Mouse (Mus musculus) olfactory bulb, adult 2 months (tissue): ENCODE results near the gene Olfr1274-ps.

Experiments
- CTCF ChIP-seq: fragments of 200-500 bp; IDR thresholded peaks from 2 replicates; pipeline ENCODE4 v1.5.1; 2012; ENCODE audit warnings: low read depth, mild to moderate bottlenecking, low read length, moderate library complexity; ENCODE audit not compliant: insufficient read depth
- POLR2A ChIP-seq: fragments of 200-500 bp; IDR thresholded peaks from 2 replicates; pipeline ENCODE4 v1.6.1; 2012; ENCODE audit warnings: mild to moderate bottlenecking, low read depth, low read length, moderate library complexity; ENCODE audit not compliant: insufficient read depth

DNA sequence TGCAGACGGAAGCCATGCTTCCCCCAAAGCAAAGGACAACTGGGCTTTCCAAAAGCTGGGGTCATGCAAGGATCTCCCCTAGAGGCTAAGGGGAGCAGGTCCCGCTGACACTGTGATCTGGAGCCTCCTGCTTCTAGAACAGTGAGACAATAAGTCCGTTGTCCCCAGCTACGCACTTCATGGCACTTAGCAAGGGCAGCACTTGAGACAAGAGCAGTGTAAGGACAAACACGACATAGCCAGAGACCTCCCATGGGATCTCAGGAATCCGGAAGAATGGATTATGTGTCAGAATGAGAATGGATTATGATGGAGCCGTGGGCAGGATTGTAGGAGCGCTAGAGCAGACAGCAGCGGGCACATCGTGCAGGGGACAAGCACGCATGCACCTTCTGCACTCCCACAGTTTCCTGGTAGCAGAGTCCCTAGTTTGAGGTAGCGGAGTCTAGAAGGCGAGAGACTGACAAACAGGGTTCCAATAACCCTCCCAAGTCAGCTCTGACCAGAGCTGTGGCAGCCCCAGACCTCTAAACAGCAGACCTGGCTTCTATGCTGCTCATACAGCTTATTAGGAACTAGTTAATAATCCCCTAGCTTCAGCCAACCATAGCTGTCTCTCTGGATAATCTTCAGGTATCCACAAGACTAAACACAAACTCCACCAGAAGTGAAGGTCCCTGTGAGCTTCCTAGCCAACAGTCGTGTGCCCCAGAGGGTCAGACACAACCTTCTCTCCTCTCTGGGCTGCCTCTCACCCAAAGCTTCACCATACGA, 50.7 kb downstream of the Olfr1274-ps start:
- TF ChIP-seq CTCF: no peak
- no peak for TF ChIP-seq POLR2A
